In genomic region chr17:23592926-23593300, GRCm38 (mm10) we compare ENCODE assay signal across 8 mouse cellular contexts. TPM values are rescaled to one million over a fixed set of nuclear protein-coding genes. Genes with fewer than 3 reads are reported as not detected.
DNase-seq lines count a peak whose midpoint lies in the region; ATAC-seq and TF ChIP-seq lines count a peak whose summit lies in the region.

No protein-coding gene starts in this region.

- H3K36me3 ChIP-seq in lung, embryonic 14.5 days (ENCODE audit: insufficient read depth), result no peaks in the 10 kb centered on the region
- H3K36me3 ChIP-seq in embryonic facial prominence, embryonic 15.5 days, result no peaks in the 10 kb centered on the region
- no peaks in the 10 kb centered on the region for H3K36me3 ChIP-seq in intestine, postnatal 0 days (ENCODE audit: control insufficient read depth, insufficient read depth)
- no peaks in the 10 kb centered on the region for H3K36me3 ChIP-seq in neural tube, embryonic 15.5 days

- H3K4me3 ChIP-seq in lung, embryonic 14.5 days (ENCODE audit: low read depth, low read length), result peak overlapping the region; percentile 50
- peak overlapping the region; percentile 55 for H3K4me3 ChIP-seq in embryonic facial prominence, embryonic 15.5 days (replicated peaks)
- peak overlapping the region; percentile 46 for H3K4me3 ChIP-seq in intestine, postnatal 0 days (ENCODE audit: low read depth, low read length)
- H3K4me3 ChIP-seq in neural tube, embryonic 15.5 days (replicated peaks), result peak overlapping the region; percentile 52

- DNase-seq in lung, embryonic 14.5 days, result no peak
- no peak for DNase-seq in lung, postnatal 36 days
- DNase-seq in adrenal gland, adult (ENCODE audit: inconsistent age in 2 of 2, low spot score in 1 of 2), result no peak
- DNase-seq in layer of hippocampus, postnatal 25 days (ENCODE audit: extremely low spot score in 1 of 2, low spot score in 1 of 2), result no peak
- DNase-seq in urinary bladder, adult 18-20 months (ENCODE audit: low spot score in 2 of 2), result no peak

- no peaks in the 10 kb centered on the region for H3K27me3 ChIP-seq in lung, embryonic 14.5 days (ENCODE audit: insufficient read depth, low read length)
- H3K27me3 ChIP-seq in embryonic facial prominence, embryonic 15.5 days, result no peaks in the 10 kb centered on the region
- H3K27me3 ChIP-seq in intestine, postnatal 0 days (replicated peaks; ENCODE audit: control insufficient read depth, insufficient read depth, low read length), result no peaks in the 10 kb centered on the region
- H3K27me3 ChIP-seq in neural tube, embryonic 15.5 days (replicated peaks), result no peaks in the 10 kb centered on the region

- H3K4me1 ChIP-seq in lung, embryonic 14.5 days (ENCODE audit: insufficient read depth), result 0 out of 2 replicates have a peak, but pooled peaks cover 5% of the 10 kb centered on the region
- H3K4me1 ChIP-seq in embryonic facial prominence, embryonic 15.5 days, result peaks cover 4% of the 10 kb centered on the region; the same call in 1 of the 2 replicates
- 0 out of 2 replicates have a peak, but pooled peaks cover 2% of the 10 kb centered on the region for H3K4me1 ChIP-seq in intestine, postnatal 0 days (replicated peaks; ENCODE audit: control insufficient read depth, insufficient read depth, low read length)
- H3K4me1 ChIP-seq in neural tube, embryonic 15.5 days, result peaks cover 11% of the 10 kb centered on the region; the same call in 1 of the 2 replicates

- peak overlapping the region; percentile 70; the same call in 1 of the 2 replicates for H3K27ac ChIP-seq in lung, embryonic 14.5 days (ENCODE audit: low read depth)
- H3K27ac ChIP-seq in embryonic facial prominence, embryonic 15.5 days (replicated peaks), result peak overlapping the region; percentile 82
- no peak overlapping the region for H3K27ac ChIP-seq in intestine, postnatal 0 days (ENCODE audit: low read depth, low read length)
- peak overlapping the region; percentile 86 for H3K27ac ChIP-seq in neural tube, embryonic 15.5 days (replicated peaks)

- no peak for TF ChIP-seq CTCF in lung, embryonic 14.5 days (IDR thresholded peaks at IDR 0.05; ENCODE audit: low read depth)
- TF ChIP-seq CTCF in intestine, postnatal 0 days (IDR thresholded peaks at IDR 0.05; ENCODE audit: low read depth), result no peak

- H3K9ac ChIP-seq in lung, embryonic 14.5 days, result peak overlapping the region; percentile 67
- H3K9ac ChIP-seq in embryonic facial prominence, embryonic 15.5 days, result peak overlapping the region; percentile 52
- peak overlapping the region; percentile 52; the same call in 1 of the 2 replicates for H3K9ac ChIP-seq in intestine, postnatal 0 days (ENCODE audit: low read depth, low read length)
- H3K9ac ChIP-seq in neural tube, embryonic 15.5 days (replicated peaks), result peak overlapping the region; percentile 64

- ATAC-seq in lung, embryonic 14.5 days (ENCODE audit: insufficient read depth), result peak; percentile 62
- ATAC-seq in embryonic facial prominence, embryonic 15.5 days (ENCODE audit: insufficient number of reproducible peaks, low FRiP score, low TSS enrichment, low read depth), result peak; percentile 56
- peak; percentile 64 for ATAC-seq in intestine, postnatal 0 days
- ATAC-seq in neural tube, embryonic 15.5 days (ENCODE audit: low FRiP score), result peak; percentile 80

- peak overlapping the region; percentile 90 for H3K4me2 ChIP-seq in lung, embryonic 14.5 days
- peak overlapping the region; percentile 71 for H3K4me2 ChIP-seq in embryonic facial prominence, embryonic 15.5 days (replicated peaks)
- H3K4me2 ChIP-seq in intestine, postnatal 0 days (replicated peaks; ENCODE audit: low read depth), result peak overlapping the region; percentile 82
- peak overlapping the region; percentile 84 for H3K4me2 ChIP-seq in neural tube, embryonic 15.5 days

- no peaks in the 10 kb centered on the region for H3K9me3 ChIP-seq in lung, embryonic 14.5 days (ENCODE audit: low read depth, low read length)
- no peaks in the 10 kb centered on the region for H3K9me3 ChIP-seq in embryonic facial prominence, embryonic 15.5 days (replicated peaks)
- H3K9me3 ChIP-seq in intestine, postnatal 0 days (ENCODE audit: control insufficient read depth), result no peaks in the 10 kb centered on the region
- no peaks in the 10 kb centered on the region for H3K9me3 ChIP-seq in neural tube, embryonic 15.5 days (replicated peaks)

- 10% methylated on average over 13 of the region's 13 CpGs for WGBS in lung, embryonic 14.5 days
- 8% methylated on average over 13 of the region's 13 CpGs for WGBS in embryonic facial prominence, embryonic 15.5 days
- 10% methylated on average over 13 of the region's 13 CpGs for WGBS in intestine, postnatal 0 days
- 14% methylated on average over 13 of the region's 13 CpGs for WGBS in neural tube, embryonic 15.5 days

RNA-seq across cellular contexts. Expression of gene Zfp13, which starts 6.4 kb away (rescaled TPM):
- polyA plus RNA-seq in lung, embryonic 14.5 days (2014; fragmentation: Nextera tagmentation; extraction: Ambion mirVana), result 12.3 and 15.6 TPM in 2 replicates
- polyA plus RNA-seq in embryonic facial prominence, embryonic 15.5 days (2015; fragmentation: Nextera tagmentation; extraction: Ambion mirVana), result 13.4 and 14.1 TPM in 2 replicates
- 3.1 and 3.4 TPM in 2 replicates for polyA plus RNA-seq in intestine, postnatal 0 days (2015; fragmentation: Nextera tagmentation; extraction: Ambion mirVana)
- polyA plus RNA-seq in neural tube, embryonic 15.5 days (2015; fragmentation: Nextera tagmentation; extraction: Ambion mirVana), result 22.6 and 24.9 TPM in 2 replicates
- total RNA-seq in layer of hippocampus, postnatal 25 days (2021), result 10 to 100 TPM; 30.2 to 35.1 TPM

RNA-seq across cellular contexts. Expression of gene Zscan10, which starts 7.7 kb away (rescaled TPM):
- 0.53 and 0.74 TPM in 2 replicates for polyA plus RNA-seq in lung, embryonic 14.5 days (2014; fragmentation: Nextera tagmentation; extraction: Ambion mirVana)
- polyA plus RNA-seq in embryonic facial prominence, embryonic 15.5 days (2015; fragmentation: Nextera tagmentation; extraction: Ambion mirVana), result 0.08 and 0.14 TPM in 2 replicates
- not detected in 2 replicates for polyA plus RNA-seq in intestine, postnatal 0 days (2015; fragmentation: Nextera tagmentation; extraction: Ambion mirVana)
- polyA plus RNA-seq in neural tube, embryonic 15.5 days (2015; fragmentation: Nextera tagmentation; extraction: Ambion mirVana), result not detected in 2 replicates
- not detected for total RNA-seq in layer of hippocampus, postnatal 25 days (2021)

RNA-seq across cellular contexts. Expression of gene Zfp213, which starts 28.9 kb away (rescaled TPM):
- polyA plus RNA-seq in lung, embryonic 14.5 days (2014; fragmentation: Nextera tagmentation; extraction: Ambion mirVana), result 21.8 and 24.7 TPM in 2 replicates
- polyA plus RNA-seq in embryonic facial prominence, embryonic 15.5 days (2015; fragmentation: Nextera tagmentation; extraction: Ambion mirVana), result 17.8 and 19.5 TPM in 2 replicates
- 8.1 and 8.2 TPM in 2 replicates for polyA plus RNA-seq in intestine, postnatal 0 days (2015; fragmentation: Nextera tagmentation; extraction: Ambion mirVana)
- polyA plus RNA-seq in neural tube, embryonic 15.5 days (2015; fragmentation: Nextera tagmentation; extraction: Ambion mirVana), result 16.0 and 16.4 TPM in 2 replicates
- total RNA-seq in layer of hippocampus, postnatal 25 days (2021), result 1 to 10 TPM; 5.5 to 7.6 TPM

RNA-seq across cellular contexts. Expression of gene Mmp25, which starts 52.2 kb away (rescaled TPM):
- polyA plus RNA-seq in lung, embryonic 14.5 days (2014; fragmentation: Nextera tagmentation; extraction: Ambion mirVana), result 0.31 and 0.86 TPM in 2 replicates
- polyA plus RNA-seq in embryonic facial prominence, embryonic 15.5 days (2015; fragmentation: Nextera tagmentation; extraction: Ambion mirVana), result 0.76 and 0.81 TPM in 2 replicates
- 0.13 and 0.16 TPM in 2 replicates for polyA plus RNA-seq in intestine, postnatal 0 days (2015; fragmentation: Nextera tagmentation; extraction: Ambion mirVana)
- 2.1 and 2.5 TPM in 2 replicates for polyA plus RNA-seq in neural tube, embryonic 15.5 days (2015; fragmentation: Nextera tagmentation; extraction: Ambion mirVana)
- total RNA-seq in layer of hippocampus, postnatal 25 days (2021), result under 1 TPM; 0.19 to 0.22 TPM
